Mouse (Mus musculus): ENCODE measurements around the gene Ddx25. TPM values are rescaled to one million over a fixed set of nuclear protein-coding genes. Genes with fewer than 3 reads are reported as not detected.

Gene Ddx25
- not detected for total RNA-seq (2021)

DNA sequence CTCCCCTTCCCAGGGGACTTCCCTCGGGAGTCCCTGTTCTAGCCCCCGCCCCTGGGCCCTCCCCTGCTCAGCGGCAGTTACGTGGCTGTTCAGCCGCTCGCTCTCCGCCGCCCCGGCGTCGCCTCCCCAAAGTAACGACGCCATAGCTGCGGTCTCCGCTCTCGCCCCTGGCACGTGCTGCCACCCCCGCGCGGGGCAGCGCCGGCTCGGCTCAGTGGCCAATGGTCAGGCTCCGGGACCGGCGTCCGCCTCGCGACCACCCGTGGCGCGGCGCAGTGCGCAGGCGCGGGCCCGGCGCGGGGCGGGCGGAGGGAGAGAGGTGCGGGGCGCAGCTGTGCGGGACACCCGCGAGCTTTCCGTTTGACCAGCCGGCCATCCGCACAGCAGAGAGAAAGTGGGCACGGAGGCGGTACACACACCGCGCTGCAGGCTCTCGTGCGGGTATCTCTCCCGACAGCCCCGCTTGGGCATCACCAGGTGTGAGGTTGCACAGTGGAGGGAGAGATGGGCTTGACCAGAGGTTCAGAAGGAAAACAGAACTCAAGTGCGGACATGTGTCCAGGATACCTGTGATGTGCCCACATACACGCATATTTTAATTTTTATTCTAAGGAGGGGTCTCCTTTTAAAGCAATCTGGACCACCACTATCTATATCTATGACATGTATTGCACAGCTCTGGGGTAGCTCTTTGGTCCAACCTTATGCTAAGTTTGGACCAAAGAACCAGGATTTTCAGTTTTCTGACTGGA lies at the start of gene Ddx25, which contains the start of gene Pus3:
Ddx25 (minus strand) TSS at position 272 of the 752 bp plus-strand sequence.
Pus3 (plus strand) TSS at position 339 of the 752 bp plus-strand sequence.
- DNase-seq, result no peak
- intact Hi-C loops (cut with DNase I), result no loop called here

DNA sequence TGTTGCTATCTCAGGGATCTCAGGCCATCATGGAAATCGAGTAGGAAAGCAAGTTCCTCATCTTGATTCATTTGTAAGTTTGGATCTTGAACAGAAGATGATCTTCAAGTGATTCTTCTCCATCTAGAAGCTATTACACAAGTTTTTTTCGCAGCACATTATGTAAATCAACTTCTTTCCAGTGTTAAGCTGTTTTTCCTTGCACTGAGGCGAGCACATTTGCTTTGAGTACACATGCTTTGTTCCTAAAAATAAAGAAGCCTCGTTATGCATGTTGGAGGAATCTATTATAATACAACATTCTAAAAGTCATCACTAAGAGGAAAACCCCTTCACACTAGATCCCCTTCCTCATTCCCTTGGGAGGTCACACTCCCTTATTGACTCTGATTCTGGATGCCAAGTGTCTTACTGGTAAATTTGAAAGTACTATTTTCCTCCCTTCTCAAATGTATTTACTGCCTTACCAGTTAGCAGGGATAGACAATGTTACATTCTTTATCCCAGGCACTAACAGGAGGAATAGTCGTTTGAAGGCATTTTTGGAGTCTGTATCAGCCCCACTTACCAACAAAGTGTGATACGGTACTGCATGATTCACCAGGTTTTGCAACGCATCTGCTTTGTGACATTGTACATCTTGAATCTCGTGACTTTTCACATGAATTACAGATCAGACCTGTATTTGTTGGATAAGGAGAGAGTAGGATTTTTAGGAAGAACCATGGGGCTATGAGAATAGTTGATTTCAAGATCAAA lies 49.5 kb upstream of the Ddx25 start:
- intact Hi-C loops (cut with DNase I), result no loop called here
- no peak for DNase-seq

DNA sequence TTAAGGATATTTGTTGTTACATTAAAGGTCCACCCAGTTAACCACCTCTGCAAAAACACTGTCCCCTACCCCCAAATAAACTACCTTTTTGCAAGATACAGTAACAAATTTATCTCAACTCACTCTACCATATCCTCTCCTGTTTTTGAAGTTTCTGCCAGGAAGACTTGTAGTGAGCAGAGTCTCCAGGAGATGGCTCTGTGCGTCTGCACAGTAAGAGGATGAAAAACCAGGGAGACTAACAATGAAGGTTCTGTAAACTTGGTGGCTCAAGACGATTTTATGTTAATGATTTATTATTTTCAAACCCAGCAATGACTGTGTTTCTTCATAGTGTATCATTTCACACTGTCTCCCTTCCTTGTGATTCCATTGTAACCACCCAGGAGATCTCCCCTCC lies 34.6 kb upstream of the Ddx25 start:
- no peak for DNase-seq
- intact Hi-C loops (cut with DNase I), result loop anchor here (5.0 kb wide), 1 partner anchor 1094 kb away; no protein-coding TSS in a partner anchor

DNA sequence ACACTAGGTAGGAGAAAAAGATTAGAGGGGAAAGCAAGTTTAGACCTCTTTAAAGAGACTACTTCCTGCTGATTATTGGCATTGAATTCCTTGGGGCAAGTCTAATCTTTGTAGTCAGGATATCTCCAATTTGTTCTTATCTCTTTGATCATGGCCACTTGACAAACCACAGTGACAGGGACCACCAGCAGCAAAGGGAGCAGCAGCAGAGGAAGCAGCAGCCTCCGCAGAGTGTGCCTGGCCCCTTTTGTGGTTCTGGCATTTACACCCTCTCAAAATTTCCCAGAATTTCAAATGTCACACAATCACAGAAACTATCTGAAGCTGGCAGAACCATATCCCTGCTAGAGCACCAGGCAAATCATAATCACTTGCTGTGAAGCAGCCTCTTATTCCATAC lies 29.3 kb upstream of the Ddx25 start:
- intact Hi-C loops (cut with DNase I), result no loop called here
- DNase-seq, result no peak

DNA sequence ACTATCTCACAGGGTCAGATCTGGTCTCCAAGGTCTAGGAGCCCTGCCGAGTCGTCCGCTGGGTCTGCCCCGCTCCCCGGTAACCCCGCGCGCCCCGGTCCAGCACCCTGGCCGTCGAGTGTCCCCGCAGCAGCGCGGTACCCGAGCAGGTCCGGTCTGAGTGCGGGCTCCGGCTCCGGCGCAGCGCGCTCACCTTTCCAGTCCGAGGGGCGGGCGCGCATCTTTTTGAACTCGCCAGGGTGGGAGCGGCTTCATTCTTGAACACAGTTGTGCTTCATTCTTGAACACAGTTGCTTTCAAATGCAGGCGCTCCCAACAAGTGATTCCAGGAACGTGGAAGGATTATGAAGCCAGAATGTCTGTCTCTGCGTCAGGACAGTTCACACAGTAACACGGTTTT lies 16.1 kb upstream of the Ddx25 start:
- intact Hi-C loops (cut with DNase I), result no loop called here
- DNase-seq, result no peak

DNA sequence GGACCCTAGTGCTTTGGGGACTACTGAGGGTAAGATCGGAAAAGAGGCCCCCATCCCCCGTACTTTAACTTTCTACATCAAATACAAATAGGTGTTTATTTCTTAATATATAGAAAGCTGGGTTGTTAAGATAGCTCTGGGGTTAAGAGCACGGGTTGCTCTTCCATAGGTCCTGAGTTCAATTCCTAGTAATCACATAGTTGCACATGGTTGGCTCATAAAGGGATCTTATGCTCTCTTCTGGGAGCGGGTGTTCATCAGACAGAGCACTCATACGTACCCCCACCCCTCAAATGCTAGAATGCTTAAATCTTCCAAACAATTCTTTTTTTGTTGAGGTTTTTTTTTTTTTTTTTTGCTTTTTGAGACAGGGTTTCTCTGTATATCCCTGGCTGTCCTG lies 12.3 kb upstream of the Ddx25 start:
- intact Hi-C loops (cut with DNase I), result no loop called here
- no peak for DNase-seq

DNA sequence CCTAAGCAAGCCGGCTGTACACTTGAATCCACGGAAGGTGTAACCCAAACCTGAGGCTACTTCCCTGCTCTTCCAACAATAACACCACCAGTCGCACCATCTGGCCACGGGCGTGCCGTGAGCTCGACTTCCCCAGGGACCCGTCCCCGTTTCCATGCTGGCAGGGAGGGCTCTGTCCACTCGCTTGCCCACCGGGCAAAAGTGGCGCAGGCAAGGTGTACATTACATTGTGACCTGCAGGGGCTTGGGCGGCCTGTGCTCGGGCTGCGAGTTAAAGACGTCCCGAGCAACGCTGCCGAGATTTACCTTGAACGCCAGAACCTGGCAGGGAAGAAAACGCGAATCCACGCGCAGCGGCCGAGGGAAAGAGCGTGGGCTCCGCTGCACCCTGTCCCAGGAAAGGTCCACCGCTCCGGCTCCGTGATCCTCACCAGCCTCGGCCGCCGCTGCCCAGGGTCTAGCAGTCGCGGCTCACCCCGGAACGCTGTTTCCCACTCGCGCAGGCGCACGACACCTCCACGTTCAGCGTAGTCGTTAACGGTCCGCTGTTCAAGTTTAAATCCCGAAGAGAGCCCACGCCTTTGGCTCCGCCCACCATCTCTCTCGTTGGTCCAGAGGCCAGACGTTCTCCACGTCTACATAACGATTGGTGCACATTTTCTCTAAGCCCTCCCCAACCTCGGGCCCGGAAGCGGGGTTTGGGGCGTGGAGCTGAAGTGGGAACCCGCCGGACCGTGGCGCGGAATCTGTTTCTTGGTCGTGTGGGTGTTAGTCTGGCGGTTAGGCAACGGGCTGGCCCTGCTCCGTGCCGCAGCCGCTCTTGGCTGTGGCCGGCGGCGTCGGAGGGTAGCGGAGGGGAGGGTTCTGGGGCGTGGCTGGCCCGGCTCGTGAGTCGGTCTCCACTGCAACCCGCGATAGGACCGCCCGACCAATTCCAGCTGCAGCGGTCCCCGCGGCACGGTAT lies 11.5 kb upstream of the Ddx25 start, which contains the start of the genes Pate2 and Hyls1:
Pate2 (plus strand) TSS at position 714 of the 964 bp plus-strand sequence.
Hyls1 (minus strand) TSS at position 828 of the 964 bp plus-strand sequence.
- DNase-seq, result peak; percentile 88 to 93
- intact Hi-C loops (cut with DNase I), result no loop called here

DNA sequence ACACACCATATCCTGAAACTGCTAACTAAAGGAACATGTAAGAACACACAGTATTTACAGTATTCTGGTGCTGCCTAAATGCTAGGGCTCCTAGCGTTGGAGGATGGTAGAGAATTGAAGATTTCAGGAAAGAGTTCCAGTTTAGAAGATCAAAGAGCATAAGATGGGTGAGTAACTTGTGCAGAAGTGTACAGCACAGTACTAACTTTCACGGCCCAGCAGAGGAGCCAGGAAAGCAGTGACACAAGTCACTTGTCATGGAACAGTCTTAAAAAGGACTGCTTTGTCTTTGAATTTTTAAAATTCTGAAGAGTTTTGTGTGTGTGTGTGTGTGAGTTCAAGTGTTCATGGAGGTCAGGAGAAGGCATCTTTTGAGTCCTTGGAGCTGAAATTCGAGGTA lies 9.7 kb upstream of the Ddx25 start:
- no peak for DNase-seq
- intact Hi-C loops (cut with DNase I), result no loop called here

DNA sequence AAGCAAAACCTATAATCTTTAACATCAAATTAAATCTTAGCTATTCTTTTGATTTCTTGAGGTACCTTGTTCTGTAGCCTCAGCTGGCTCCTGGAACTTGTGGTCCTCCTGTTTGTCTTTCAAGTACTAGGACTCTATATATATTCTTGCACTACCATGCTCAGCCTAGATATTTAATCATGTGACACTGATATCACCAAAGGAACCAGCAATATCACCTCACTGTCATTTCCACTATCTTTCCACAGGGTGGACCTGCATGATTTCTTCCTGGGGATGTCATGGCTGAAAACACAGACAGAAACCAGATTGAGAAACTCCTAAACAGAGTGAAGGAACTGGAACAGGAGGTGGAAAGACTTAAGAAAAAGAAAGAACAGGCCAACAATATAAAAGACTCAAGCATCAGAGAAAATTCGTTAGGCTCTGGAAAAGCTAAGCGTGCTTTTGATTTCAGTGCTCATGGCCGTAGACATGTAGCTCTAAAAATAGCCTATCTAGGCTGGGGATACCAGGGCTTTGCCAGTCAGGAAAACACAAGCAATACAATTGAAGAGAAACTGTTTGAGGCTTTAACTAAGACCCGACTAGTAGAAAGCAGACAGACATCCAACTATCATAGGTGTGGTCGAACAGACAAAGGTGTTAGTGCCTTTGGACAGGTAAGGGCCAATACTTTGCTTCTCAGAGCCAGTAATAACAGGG lies 6.4 kb upstream of the Ddx25 start:
- no peak for DNase-seq
- intact Hi-C loops (cut with DNase I), result no loop called here

DNA sequence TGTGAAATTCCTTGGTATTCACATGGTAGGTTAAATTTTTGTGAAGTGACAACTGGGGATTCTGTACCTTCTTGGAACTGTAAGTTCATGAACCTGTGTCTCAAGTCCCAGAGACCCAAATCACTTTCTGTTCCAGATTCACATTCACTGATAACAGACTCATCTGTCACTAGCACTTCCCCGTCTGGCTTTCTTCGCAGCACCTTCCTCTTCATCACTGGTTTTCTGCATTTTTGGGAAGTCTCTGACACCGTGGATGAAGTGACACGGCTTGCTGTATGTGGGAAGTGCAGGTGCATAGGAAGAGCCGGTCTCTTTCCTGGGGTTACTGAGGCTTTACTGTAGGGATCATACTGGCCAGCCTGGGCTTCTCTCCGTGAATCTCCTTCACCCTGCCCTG lies 3.3 kb upstream of the Ddx25 start:
- intact Hi-C loops (cut with DNase I), result no loop called here

DNA sequence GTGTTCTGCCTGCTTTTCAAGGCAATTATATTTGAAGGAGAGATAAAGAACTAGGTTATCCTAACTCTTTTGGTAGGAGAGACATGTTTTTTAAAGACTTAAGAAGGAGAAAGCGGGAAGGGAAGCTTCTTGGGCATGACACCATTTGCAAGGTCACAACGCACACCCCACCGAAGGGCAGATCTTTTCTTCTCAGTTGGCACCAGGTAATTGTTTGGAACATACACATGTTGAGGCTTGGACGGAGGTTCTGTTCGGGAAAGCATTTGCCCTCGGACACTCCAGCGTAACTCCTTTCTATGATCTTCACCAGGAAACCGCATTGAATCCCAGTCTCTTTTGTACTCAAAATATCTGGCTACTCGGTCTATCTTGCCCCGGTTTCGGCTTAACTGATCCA lies 2.7 kb upstream of the Ddx25 start:
- intact Hi-C loops (cut with DNase I), result no loop called here
- DNase-seq, result no peak

More for the DNA sequence above, 3.3 kb upstream of the Ddx25 start:
- no peak for DNase-seq

DNA sequence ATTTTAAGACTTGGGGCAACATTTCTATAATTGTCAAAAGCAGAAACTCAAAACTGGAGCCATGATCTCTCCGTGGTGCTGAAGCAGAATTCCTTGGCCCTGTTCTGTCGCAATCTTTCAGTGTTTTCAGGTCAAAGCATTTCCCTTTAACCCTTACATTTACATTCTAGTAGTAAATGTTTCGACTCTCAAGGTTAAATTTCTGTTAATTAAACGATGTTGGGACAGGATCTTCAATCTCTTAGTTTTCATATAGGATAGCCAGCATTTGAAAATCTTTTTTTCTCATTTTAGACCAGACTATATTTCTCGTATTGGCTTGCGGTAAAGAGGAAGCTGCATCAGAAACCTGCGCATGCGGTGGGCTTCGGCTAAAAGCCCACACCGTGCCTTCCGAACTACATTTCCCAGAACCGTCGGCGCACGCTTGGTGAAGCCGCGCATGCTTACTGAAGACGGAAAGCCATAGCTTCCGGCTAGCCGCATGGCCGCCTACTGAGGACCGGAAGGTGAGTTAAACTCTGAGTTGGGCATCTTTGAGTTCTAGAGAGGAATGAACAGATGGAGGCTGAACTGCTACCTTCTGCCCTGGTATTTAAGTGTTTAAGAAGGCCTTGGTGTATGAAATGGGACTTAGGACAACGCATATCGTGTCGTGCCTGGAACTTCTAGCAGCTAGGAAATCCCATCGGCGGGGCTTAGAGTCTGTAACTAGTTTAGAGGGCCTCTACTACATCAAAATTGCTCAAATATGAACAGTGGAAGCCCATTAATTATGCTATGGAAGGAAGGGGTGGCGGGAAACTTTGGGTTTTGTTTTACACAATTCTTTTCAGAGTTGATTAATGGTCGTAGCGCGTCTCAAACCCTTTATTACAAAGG lies 922 bp upstream of the Ddx25 start:
- DNase-seq, result peak; percentile 71 to 75
- intact Hi-C loops (cut with DNase I), result no loop called here

DNA sequence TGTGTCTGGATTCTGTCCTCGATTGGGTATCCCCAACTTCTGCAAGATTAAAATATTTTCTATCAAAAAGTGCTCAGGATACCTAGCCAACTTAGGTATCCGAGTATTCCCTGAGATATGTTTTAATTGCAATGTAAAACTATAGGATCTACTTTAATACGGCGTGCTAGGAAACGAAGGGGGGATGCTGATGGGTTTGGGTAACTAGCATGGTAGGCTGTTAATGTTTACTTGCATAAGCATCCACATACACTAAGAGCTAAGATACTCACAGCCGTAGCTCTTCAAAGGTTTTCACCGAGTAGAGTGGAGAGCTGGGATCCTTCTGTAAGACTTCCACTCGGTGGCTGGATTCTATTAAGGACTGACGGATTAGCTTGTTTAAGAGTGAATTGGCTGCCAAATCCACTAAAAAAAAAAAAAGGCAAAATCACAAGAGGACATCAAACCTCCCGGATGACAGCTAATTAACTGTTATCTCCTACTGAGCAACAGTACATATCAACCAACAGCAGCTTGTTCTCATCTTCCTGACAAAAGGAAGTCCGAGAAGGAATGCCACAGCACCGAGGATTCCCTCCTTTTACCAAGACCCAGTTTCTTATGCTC lies 1.7 kb downstream of the Ddx25 start:
- DNase-seq, result no peak
- intact Hi-C loops (cut with DNase I), result no loop called here

DNA sequence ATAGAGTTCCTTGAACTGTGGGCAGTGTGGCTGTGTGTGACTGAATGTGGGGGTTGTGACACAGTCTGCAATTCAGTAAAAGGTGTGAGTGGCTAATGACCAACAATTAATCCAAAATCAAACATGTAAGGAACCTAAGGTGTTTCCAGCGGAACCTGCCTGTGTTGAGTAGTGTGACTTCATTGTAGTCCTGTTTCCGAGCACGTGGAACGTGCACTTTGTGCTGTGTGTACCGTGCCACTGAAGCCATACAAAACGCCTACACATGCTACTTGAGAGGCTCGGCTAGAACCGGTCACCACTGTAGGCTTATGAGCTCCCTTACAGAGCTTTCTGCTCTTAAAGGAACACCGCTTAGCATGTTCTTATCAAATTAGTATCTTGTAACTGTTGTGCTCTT lies 9.9 kb downstream of the Ddx25 start:
- no peak for DNase-seq
- intact Hi-C loops (cut with DNase I), result no loop called here

DNA sequence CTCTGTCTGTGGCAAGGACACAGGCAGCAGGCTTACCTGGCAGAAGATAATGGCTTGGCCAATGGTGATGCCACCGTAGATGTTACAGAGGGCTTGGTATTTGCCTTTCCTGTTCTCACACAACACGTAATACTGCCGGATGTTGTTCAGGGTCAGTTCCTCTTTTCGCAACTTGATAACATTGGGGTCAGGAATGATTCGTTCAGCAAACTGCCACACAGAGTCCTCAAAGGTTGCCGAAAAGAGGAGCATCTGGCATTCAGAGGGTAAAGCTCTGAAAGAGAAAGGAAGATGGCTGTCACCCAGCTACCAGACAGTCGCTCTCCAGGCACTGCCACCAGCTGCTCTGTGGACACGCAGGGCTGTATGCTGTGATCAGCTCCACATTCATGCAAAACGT lies 11.6 kb downstream of the Ddx25 start:
- DNase-seq, result no peak
- intact Hi-C loops (cut with DNase I), result no loop called here

DNA sequence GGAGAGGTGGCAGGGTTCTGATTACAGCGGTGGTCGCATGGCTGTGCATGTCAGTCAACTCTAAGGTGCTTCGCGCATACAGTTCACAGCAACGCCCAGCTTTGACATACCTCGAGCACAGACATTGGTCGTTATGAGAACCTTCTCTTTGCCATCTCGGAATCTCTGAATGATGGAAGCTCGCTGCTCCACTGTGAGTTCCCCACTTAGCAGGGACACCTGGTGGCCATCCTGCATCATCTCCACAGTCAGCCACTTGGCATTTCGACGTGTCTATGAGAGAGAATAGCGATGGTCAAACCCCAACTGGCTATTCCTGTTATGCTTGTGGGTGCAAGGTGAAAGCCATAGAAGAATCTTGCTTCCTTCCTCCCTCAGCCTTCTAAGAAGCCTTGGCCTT lies 12.6 kb downstream of the Ddx25 start:
- no peak for DNase-seq
- intact Hi-C loops (cut with DNase I), result no loop called here

DNA sequence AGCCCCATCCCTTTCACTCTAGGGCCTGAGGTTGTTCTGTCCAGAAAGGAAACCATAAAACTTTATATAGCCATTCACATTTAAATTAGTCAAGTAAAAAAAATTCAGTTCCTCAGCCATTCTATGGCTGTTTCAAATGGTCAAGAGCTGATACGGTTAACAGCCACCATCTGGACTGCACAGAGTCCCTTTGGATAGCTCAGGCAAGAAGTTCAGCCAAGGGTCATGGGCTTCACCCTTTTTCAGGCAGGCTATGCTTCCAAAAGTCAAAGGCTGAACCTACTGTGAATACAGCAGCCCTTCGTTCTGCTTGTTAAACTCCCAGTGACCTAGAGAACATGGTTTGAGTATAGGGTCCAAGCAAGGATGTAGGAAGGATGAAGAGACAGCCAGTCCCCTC lies 13.7 kb downstream of the Ddx25 start:
- DNase-seq, result no peak
- intact Hi-C loops (cut with DNase I), result loop anchor here (5.0 kb wide), 1 partner anchor 512 kb away; no protein-coding TSS in a partner anchor

DNA sequence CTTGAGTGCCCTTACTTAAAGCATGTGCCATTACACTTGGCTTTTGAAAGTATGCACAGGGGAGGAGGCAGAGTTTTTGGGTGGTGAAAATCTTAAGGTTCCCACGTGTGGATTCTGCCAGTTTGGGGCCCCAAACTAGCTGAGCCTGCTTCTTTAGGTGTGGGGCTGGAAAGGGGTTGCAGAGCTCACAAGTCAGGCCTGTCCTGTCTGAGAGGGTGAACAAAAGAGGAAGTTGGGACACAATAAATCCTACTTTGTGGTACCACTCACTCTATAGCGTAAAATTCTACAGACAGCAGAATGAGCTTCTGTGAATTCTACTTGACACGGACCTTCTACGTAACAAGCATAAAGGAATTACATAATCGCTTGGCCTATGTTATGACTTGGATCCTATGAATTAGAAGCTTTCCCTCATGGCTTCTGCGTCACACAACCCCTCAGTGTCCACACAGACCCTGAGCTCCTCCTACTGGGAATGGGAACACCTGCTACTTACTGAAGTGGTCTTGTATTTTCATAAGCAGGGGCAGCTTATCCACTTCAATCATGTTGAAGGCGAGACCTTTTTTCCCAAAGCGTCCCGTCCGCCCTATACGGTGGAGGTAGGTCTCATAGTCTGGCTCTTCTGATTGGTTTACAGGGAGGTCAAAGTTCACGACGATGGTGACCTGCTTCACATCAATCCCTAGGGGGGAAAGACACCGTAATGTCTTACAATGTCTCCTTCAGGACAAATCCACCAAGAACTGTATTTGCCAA lies 15.0 kb downstream of the Ddx25 start:
- no peak for DNase-seq
- intact Hi-C loops (cut with DNase I), result loop anchor here (5.0 kb wide), 1 partner anchor 511 kb away; no protein-coding TSS in a partner anchor
